22 mouse cellular contexts compared by ENCODE assay signal in genomic region chr11:52074626-52075470, GRCm38 (mm10). TPM values are rescaled to one million over a fixed set of nuclear protein-coding genes. Genes with fewer than 3 reads are reported as not detected.
DNase-seq lines count a peak whose midpoint lies in the region; ATAC-seq and TF ChIP-seq lines count a peak whose summit lies in the region.
"Had no signal": no experiment of that assay in that cellular context is flagged by ENCODE, and none has a peak within 500 bp of the region (broad histone marks: within the 10 kb centered on the region; RNA-seq: fewer than 3 reads in every experiment).

No protein-coding gene starts in this region.

- no peaks in the 10 kb centered on the region for H3K27me3 ChIP-seq in heart, postnatal 0 days (ENCODE audit: control insufficient read depth, insufficient read depth, low read length)
- no peaks in the 10 kb centered on the region for H3K27me3 ChIP-seq in liver, embryonic 11.5 days (replicated peaks; ENCODE audit: control insufficient read depth, insufficient read depth, low read length)
- H3K27me3 ChIP-seq: embryonic facial prominence, embryonic 15.5 days; heart, embryonic 12.5 days; lung, embryonic 15.5 days; midbrain, embryonic 13.5 days; neural tube, embryonic 13.5 days had no signal

- no peak for TF ChIP-seq CTCF in heart, postnatal 0 days (IDR thresholded peaks at IDR 0.05; ENCODE audit: low read depth)

- no peaks in the 10 kb centered on the region for H3K36me3 ChIP-seq in heart, postnatal 0 days (replicated peaks; ENCODE audit: control insufficient read depth, insufficient read depth, low read length)
- no peaks in the 10 kb centered on the region for H3K36me3 ChIP-seq in liver, embryonic 11.5 days (ENCODE audit: control insufficient read depth, insufficient read depth, low read length)
- H3K36me3 ChIP-seq: embryonic facial prominence, embryonic 15.5 days; heart, embryonic 12.5 days; lung, embryonic 15.5 days; midbrain, embryonic 13.5 days; neural tube, embryonic 13.5 days had no signal

- H3K9ac ChIP-seq in heart, postnatal 0 days (replicated peaks; ENCODE audit: low read depth, low read length), result no peak overlapping the region
- H3K9ac ChIP-seq in liver, embryonic 11.5 days (ENCODE audit: low read depth, low read length), result no peak overlapping the region
- H3K9ac ChIP-seq: embryonic facial prominence, embryonic 15.5 days; heart, embryonic 12.5 days; hindbrain, embryonic 14.5 days; lung, embryonic 15.5 days; midbrain, embryonic 13.5 days; neural tube, embryonic 13.5 days had no signal

- no peak for ATAC-seq in heart, postnatal 0 days (ENCODE audit: insufficient read depth, low read depth)
- peak; percentile 53; the same call in 1 of the 2 replicates for ATAC-seq in liver, embryonic 11.5 days (replicated peaks; ENCODE audit: low FRiP score)
- ATAC-seq in megakaryocyte-erythroid progenitor cell, adult 5-6 weeks (replicated peaks; ENCODE audit: low FRiP score, low TSS enrichment, poor library complexity, severe bottlenecking), result peak; percentile 63
- ATAC-seq in activated CD4-positive, CD25-positive, alpha-beta regulatory T cell, adult 4 months, result no peak
- ATAC-seq in cerebellum, adult (ENCODE audit: insufficient number of reproducible peaks, low FRiP score, low TSS enrichment), result no peak
- ATAC-seq: forebrain, embryonic 16.5 days; midbrain, embryonic 13.5 days had no signal

- intact Hi-C loops in heart, postnatal 14 days (cut with DNase I), result no loop called here

- no peak overlapping the region for H3K4me3 ChIP-seq in heart, postnatal 0 days (ENCODE audit: low read depth, low read length)
- H3K4me3 ChIP-seq in liver, embryonic 11.5 days (ENCODE audit: low read depth, low read length), result no peak overlapping the region
- H3K4me3 ChIP-seq: embryonic facial prominence, embryonic 15.5 days; heart, embryonic 12.5 days; layer of hippocampus, adult 2 months; lung, embryonic 15.5 days; midbrain, embryonic 13.5 days; neural tube, embryonic 13.5 days had no signal

- no peak overlapping the region for H3K4me2 ChIP-seq in heart, postnatal 0 days (ENCODE audit: low read depth, low read length)
- H3K4me2 ChIP-seq in liver, embryonic 11.5 days, result peak overlapping the region; percentile 44
- H3K4me2 ChIP-seq: embryonic facial prominence, embryonic 15.5 days; heart, embryonic 12.5 days; hindbrain, embryonic 14.5 days; lung, embryonic 15.5 days; midbrain, embryonic 13.5 days; neural tube, embryonic 13.5 days had no signal

- no peak for TF ChIP-seq EP300 in heart, postnatal 0 days (IDR thresholded peaks at IDR 0.05; ENCODE audit: low read depth)

- 59% methylated on average over 14 of the region's 14 CpGs for WGBS in heart, postnatal 0 days
- 40% methylated on average over 14 of the region's 14 CpGs for WGBS in liver, embryonic 11.5 days

- no peak for DNase-seq in heart, postnatal 0 days (ENCODE audit: low spot score)
- no peak for DNase-seq in heart, postnatal 14 days
- no peak for DNase-seq in liver, embryonic 11.5 days (ENCODE audit: low spot score)
- no peak for DNase-seq in cerebellum, postnatal 4 days (ENCODE audit: low spot score in 2 of 2)
- no peak for DNase-seq in kidney, adult 18-20 months
- DNase-seq: adrenal gland, adult 2 months; B cell, adult 2 months; cerebellum, postnatal 36 days; gastrocnemius, postnatal 14 days; kidney, adult 9 months; retina, postnatal 1 day had no signal

- 0 out of 2 replicates have a peak, but pooled peaks cover 7% of the 10 kb centered on the region for H3K4me1 ChIP-seq in heart, postnatal 0 days (ENCODE audit: control insufficient read depth, insufficient read depth)
- H3K4me1 ChIP-seq in liver, embryonic 11.5 days (replicated peaks; ENCODE audit: control insufficient read depth, insufficient read depth, low read length), result peaks cover 23% of the 10 kb centered on the region

- no peaks in the 10 kb centered on the region for H3K9me3 ChIP-seq in heart, postnatal 0 days (replicated peaks; ENCODE audit: control insufficient read depth, low read length)
- no peaks in the 10 kb centered on the region for H3K9me3 ChIP-seq in liver, embryonic 11.5 days (ENCODE audit: control insufficient read depth, low read length)
- H3K9me3 ChIP-seq: embryonic facial prominence, embryonic 15.5 days; heart, embryonic 12.5 days; lung, embryonic 15.5 days; midbrain, embryonic 13.5 days; neural tube, embryonic 13.5 days had no signal

- H3K27ac ChIP-seq in heart, postnatal 0 days (ENCODE audit: low read depth), result peak overlapping the region; percentile 34; the same call in 1 of the 2 replicates
- peak overlapping the region; percentile 55 for H3K27ac ChIP-seq in liver, embryonic 11.5 days (ENCODE audit: low read depth, low read length)
- H3K27ac ChIP-seq: embryonic facial prominence, embryonic 15.5 days; hindbrain, embryonic 14.5 days; layer of hippocampus, adult 2 months; lung, embryonic 15.5 days; midbrain, embryonic 13.5 days; neural tube, embryonic 13.5 days had no signal

RNA-seq across cellular contexts. Expression of gene Ppp2ca, which starts 23.6 kb away (rescaled TPM):
- 68.0 and 77.5 TPM in 2 replicates for total RNA-seq in heart, postnatal 0 days (2014; rRNA removed; ENCODE audit: low replicate concordance)
- 48.8 and 53.3 TPM in 2 replicates for polyA plus RNA-seq in heart, postnatal 0 days (2015; fragmentation: Nextera tagmentation; extraction: Ambion mirVana)
- 10 to 100 TPM; 55.4 to 60.4 TPM for total RNA-seq in heart, postnatal 14 days (2021)
- 69.4 and 76.3 TPM in 2 replicates for polyA plus RNA-seq in liver, embryonic 11.5 days (2014; fragmentation: Nextera tagmentation; extraction: Ambion mirVana)
- 65.6 and 66.8 TPM in 2 replicates for total RNA-seq in megakaryocyte-erythroid progenitor cell, adult 5-6 weeks (2014; fragmentation: Nextera tagmentation)
- 103 and 104 TPM in 2 replicates for total RNA-seq in megakaryocyte-erythroid progenitor cell, adult 5-6 weeks (2017)
- 10 to 100 TPM; 11.0 to 18.0 TPM for polyA plus RNA-seq in activated CD4-positive, CD25-positive, alpha-beta regulatory T cell, adult 4 months (2017; shearing (Covaris generic))

Comparison
In these comparisons a context has a peak if more than half of its experiments do, and no peak if none do; other contexts are left out.
1. ATAC-seq: peak in liver, embryonic 11.5 days (single experiment) and megakaryocyte-erythroid progenitor cell, adult 5-6 weeks (single experiment); none in heart, postnatal 0 days (single experiment), activated CD4-positive, CD25-positive, alpha-beta regulatory T cell, adult 4 months (single experiment) and cerebellum, adult (single experiment).